Mouse (Mus musculus) forebrain, embryonic 13.5 days (tissue): ENCODE measurements around the gene Dip2c. TPM values are rescaled to one million over a fixed set of nuclear protein-coding genes. Genes with fewer than 3 reads are reported as not detected.

Experiments
- ATAC-seq: fragments of 200-750 bp; cut with Nextera tagmentation; 2 replicates; pipeline ENCODE4 v1.8.0; 2017
- H3K27ac ChIP-seq: fragments of 300-500 bp; sonication (generic); 2 replicates; pipeline ENCODE4 v1.5.1; 2015; ENCODE audit warnings: inconsistent platforms, mild to moderate bottlenecking, moderate library complexity
- H3K27me3 ChIP-seq: fragments of 300-500 bp; sonication (generic); 2 replicates; pipeline ENCODE4 v1.6.1; 2015; ENCODE audit warnings: mild to moderate bottlenecking, inconsistent platforms
- H3K36me3 ChIP-seq: fragments of 300-500 bp; sonication (generic); 2 replicates; pipeline ENCODE4 v1.6.1; 2015; ENCODE audit warnings: mild to moderate bottlenecking, inconsistent platforms; ENCODE audit not compliant: poor library complexity, severe bottlenecking
- H3K4me1 ChIP-seq: fragments of 300-500 bp; sonication (generic); 2 replicates; pipeline ENCODE4 v1.6.1; 2015; ENCODE audit warnings: inconsistent platforms
- H3K4me2 ChIP-seq: fragments of 300-500 bp; sonication (generic); 2 replicates; pipeline ENCODE4 v1.6.1; 2015; ENCODE audit warnings: inconsistent platforms, mild to moderate bottlenecking, moderate library complexity
- H3K4me3 ChIP-seq: fragments of 300-500 bp; sonication (generic); 2 replicates; pipeline ENCODE4 v1.5.1; 2015; ENCODE audit warnings: mild to moderate bottlenecking, inconsistent platforms
- H3K9ac ChIP-seq: fragments of 300-500 bp; sonication (generic); 2 replicates; pipeline ENCODE4 v1.6.1; 2015; ENCODE audit warnings: mild to moderate bottlenecking, inconsistent platforms
- H3K9me3 ChIP-seq: fragments of 300-500 bp; sonication (generic); replicated peaks from 2 replicates; pipeline ENCODE4 v1.6.1; 2016; ENCODE audit warnings: inconsistent platforms
- WGBS: fragments of 180-500 bp; shearing (Covaris S2); methylation state at CpG from one replicate; pipeline ENCODE4 v1.1.7; 2015; 5-methylcytosine and 5-hydroxymethylcytosine counted together
- polyA plus RNA-seq: library from polyadenylated mRNA; unstranded; fragments of >200 nt; fragmentation: Nextera tagmentation; extraction: Ambion mirVana; gene quantifications from 2 replicates; pipeline ENCODE4 v1.2.1, GENCODE M21; 2015

Gene Dip2c
- polyA plus RNA-seq, 1 experiment from 2014 or later: 7.2 TPM

DNA sequence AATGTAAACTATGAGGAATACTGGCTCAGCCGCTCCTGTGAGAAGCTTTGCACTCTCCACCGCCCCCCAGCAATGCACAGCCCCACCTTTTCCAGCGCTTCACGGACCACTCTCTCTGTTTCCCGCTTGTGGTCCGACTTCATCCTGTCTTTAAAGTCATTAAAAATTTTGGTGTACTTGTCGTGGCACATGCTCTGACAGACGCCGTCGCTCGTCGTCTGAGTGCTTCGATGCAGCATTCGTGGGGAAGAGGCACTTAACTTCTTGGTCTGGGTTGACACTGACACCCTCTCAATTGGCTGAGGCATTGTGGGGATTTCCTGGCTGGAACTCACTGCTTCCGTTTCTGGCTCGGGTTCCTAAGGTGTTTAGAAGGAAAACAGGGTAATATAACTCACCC lies 413.0 kb downstream of the Dip2c start:
- Histone ChIP-seq H3K36me3 (peaks cover 88% of the 10 kb centered on the region), H3K27me3 (no peaks in the 10 kb centered on the region), H3K4me3 (no peak overlapping the region), H3K9ac (no peak overlapping the region), H3K4me2 (no peak overlapping the region), H3K4me1 (no peaks in the 10 kb centered on the region), H3K9me3 (no peaks in the 10 kb centered on the region), H3K27ac (no peak overlapping the region)
- ATAC-seq: no peak
- 90% methylated on average over 16 of the region's 16 CpGs for WGBS

DNA sequence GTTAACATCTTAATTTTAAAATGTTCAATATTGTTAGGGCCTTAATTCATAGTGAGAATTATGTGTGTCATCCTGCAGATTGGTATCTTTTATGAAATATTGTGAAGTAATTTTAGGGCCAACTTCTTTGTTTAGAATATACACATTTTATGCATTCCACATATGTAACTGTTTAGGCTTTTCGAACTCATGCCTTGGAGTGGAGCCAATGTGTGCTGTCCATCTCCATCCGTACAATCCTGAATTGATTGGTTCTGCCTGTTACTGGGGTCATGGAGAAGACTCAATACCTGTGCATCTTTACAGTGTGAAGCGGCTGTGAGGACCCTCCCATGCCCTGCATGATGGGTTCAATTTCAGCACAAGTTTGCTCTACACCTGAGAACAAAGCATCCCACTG lies 416.5 kb downstream of the Dip2c start:
- H3K4me2 ChIP-seq: no peak overlapping the region
- no peak overlapping the region for H3K9ac ChIP-seq
- ATAC-seq: no peak
- peaks cover 88% of the 10 kb centered on the region for H3K36me3 ChIP-seq
- 96% methylated on average over 3 of the region's 3 CpGs for WGBS
- H3K9me3 ChIP-seq: no peaks in the 10 kb centered on the region
- H3K27ac ChIP-seq: no peak overlapping the region
- H3K4me1 ChIP-seq: no peaks in the 10 kb centered on the region
- no peak overlapping the region for H3K4me3 ChIP-seq
- H3K27me3 ChIP-seq: no peaks in the 10 kb centered on the region

DNA sequence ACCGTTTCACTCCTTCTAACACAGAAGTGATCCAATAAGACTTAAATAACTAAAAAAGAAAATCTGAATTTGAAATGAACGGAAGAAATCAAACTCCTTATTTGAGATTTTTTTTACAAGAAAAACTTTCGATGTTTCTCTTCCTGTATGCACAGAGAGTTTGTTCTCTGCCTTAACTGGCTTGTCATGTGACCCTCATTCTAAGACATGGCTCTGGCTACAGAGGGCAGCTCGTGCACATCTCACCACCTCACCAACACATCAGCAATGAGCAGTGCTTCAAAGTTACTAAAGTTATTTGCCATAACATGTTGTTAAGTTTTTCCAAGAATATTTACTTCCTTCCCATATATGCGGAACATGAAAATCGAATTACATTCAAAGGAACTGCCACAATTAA lies 418.3 kb downstream of the Dip2c start:
- Histone ChIP-seq H3K9me3 (no peaks in the 10 kb centered on the region), H3K4me1 (no peaks in the 10 kb centered on the region), H3K36me3 (peaks cover 75% of the 10 kb centered on the region), H3K9ac (no peak overlapping the region), H3K4me3 (no peak overlapping the region), H3K4me2 (no peak overlapping the region), H3K27me3 (no peaks in the 10 kb centered on the region), H3K27ac (no peak overlapping the region)
- ATAC-seq: no peak
- whole genome bisulfite sequencing: 95% methylated on average over 6 of the region's 6 CpGs

DNA sequence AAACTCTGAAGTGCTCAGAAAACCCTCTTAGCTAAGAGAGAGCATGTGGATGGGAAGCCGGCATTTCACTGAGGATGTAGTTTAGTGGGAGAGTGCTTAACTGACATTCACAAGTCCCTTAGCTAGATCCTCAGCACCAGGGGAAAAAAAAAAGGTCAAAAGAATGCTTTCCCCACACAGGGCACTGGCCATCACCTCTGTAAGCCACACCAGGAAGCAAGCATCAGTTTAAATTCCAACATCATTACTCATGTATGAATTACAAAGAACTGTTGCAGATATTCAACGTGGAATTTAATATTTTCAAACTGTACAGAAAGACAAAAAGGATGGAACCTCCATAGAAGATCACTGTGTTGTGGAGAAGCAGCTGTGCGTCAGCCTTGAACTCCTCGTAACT lies 419.1 kb downstream of the Dip2c start:
- no peak overlapping the region for H3K4me3 ChIP-seq
- ATAC-seq: no peak
- no peak overlapping the region for H3K9ac ChIP-seq
- no peaks in the 10 kb centered on the region for H3K27me3 ChIP-seq
- H3K9me3 ChIP-seq: no peaks in the 10 kb centered on the region
- H3K4me2 ChIP-seq: no peak overlapping the region
- whole genome bisulfite sequencing: 95% methylated on average over 4 of the region's 4 CpGs
- no peak overlapping the region for H3K27ac ChIP-seq
- peaks cover 69% of the 10 kb centered on the region for H3K36me3 ChIP-seq
- H3K4me1 ChIP-seq: no peaks in the 10 kb centered on the region

DNA sequence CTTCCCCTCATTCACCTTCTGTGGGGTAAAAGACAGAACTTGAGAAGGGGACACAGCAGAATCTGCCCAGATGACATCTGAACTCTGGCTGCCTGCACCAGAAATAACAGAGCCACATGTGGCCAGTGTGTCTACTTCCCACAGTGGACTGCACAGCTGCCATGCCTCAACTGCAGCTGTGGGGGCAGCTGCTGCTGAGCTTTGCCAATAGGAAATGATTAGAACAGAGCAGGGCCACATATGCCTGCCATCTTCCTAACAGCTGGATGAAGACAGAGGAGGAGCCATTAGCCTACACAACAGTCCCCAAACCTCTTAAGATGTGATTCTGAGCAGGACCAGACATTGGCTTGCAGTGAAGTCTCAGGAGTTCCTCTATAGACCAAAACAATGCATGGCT lies 419.5 kb downstream of the Dip2c start:
- no peak overlapping the region for H3K9ac ChIP-seq
- no peak overlapping the region for H3K4me3 ChIP-seq
- no peak overlapping the region for H3K4me2 ChIP-seq
- no peak for ATAC-seq
- H3K27me3 ChIP-seq: no peaks in the 10 kb centered on the region
- peaks cover 65% of the 10 kb centered on the region for H3K36me3 ChIP-seq
- no peaks in the 10 kb centered on the region for H3K9me3 ChIP-seq
- no peak overlapping the region for H3K27ac ChIP-seq
- no peaks in the 10 kb centered on the region for H3K4me1 ChIP-seq

DNA sequence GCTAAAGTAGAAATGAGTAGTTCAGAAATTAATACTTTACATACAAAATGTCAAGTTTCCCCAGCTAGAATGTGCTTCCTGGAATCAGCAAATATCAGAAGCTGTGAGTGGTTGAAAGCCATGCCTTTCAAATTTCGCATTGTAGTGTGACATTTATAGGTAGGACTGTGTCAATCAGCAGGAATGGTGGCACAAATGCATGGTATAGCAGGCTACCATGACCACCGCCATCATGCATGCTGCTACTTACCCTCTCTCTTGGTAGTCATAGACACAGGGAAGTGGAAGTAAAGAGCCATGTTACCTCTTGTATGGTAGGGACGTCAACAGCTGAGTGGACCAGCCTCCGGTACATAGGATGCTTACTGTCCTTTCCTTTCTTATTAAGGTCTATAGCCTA lies 421.0 kb downstream of the Dip2c start:
- Histone ChIP-seq H3K9ac (no peak overlapping the region), H3K4me1 (no peaks in the 10 kb centered on the region), H3K27ac (no peak overlapping the region), H3K9me3 (no peaks in the 10 kb centered on the region), H3K27me3 (no peaks in the 10 kb centered on the region), H3K4me3 (no peak overlapping the region), H3K36me3 (peaks cover 51% of the 10 kb centered on the region), H3K4me2 (no peak overlapping the region)
- ATAC-seq: no peak
- WGBS: 95% methylated on average over 4 of the region's 4 CpGs

DNA sequence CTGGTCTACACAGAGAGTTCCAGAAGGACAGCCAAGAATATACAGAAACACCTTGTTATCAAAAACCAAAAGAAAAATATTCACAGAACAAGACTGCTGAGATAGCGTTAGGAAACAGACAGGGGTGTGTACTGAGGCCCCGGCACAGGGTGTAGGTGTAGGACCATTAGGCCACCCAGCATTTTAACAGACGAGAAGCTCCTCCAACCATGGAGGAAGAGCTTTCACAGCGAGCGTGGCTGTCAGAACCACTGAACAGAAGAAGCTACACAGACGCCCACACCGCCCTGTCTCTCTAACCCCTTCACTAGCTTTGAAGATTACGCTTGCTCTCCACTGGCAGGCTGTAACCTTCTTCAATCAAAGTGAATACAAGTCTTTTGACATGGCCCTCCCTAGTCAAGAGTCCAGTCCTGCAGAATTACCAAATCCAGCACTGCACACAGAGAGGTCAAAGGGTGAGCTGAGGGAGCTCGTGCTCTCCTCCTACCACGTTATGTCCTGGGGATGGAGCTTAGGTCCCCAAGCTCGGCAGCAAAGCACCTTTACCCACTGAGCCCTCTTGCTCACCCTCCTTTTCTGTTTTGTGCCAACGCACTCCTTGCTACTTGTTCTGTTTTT lies 426.4 kb downstream of the Dip2c start:
- Histone ChIP-seq H3K4me3 (no peak overlapping the region), H3K36me3 (peaks cover 12% of the 10 kb centered on the region), H3K9me3 (no peaks in the 10 kb centered on the region), H3K27ac (no peak overlapping the region), H3K4me1 (no peaks in the 10 kb centered on the region), H3K4me2 (no peak overlapping the region), H3K9ac (no peak overlapping the region), H3K27me3 (no peaks in the 10 kb centered on the region)
- 89% methylated on average over 12 of the region's 12 CpGs for WGBS
- no peak for ATAC-seq

DNA sequence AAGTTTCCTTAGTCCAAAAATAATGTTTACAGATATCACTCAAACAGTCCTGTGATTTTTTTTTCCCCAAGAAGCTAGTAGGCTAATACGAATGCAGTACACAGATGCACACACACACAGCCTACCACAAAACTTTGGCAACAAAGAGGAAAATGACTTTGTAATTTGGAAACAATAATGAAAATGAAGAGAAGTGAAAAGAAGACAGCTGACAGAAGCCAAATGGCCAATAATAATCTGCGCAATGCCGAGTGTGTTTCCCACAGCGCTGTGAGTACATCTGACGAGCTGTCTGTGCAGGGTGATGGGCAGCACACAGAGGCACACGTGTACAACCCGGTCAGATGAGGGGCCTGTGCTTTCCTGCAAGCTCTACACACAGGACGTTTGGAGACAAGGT lies 430.4 kb downstream of the Dip2c start:
- H3K9me3 ChIP-seq: no peaks in the 10 kb centered on the region
- H3K9ac ChIP-seq: no peak overlapping the region
- H3K36me3 ChIP-seq: peaks cover 17% of the 10 kb centered on the region; the same call in 1 of the 2 replicates
- H3K27ac ChIP-seq: no peak overlapping the region
- no peak overlapping the region for H3K4me3 ChIP-seq
- H3K4me2 ChIP-seq: no peak overlapping the region
- no peak for ATAC-seq
- H3K4me1 ChIP-seq: no peaks in the 10 kb centered on the region
- WGBS: 89% methylated on average over 8 of the region's 8 CpGs
- H3K27me3 ChIP-seq: no peaks in the 10 kb centered on the region

DNA sequence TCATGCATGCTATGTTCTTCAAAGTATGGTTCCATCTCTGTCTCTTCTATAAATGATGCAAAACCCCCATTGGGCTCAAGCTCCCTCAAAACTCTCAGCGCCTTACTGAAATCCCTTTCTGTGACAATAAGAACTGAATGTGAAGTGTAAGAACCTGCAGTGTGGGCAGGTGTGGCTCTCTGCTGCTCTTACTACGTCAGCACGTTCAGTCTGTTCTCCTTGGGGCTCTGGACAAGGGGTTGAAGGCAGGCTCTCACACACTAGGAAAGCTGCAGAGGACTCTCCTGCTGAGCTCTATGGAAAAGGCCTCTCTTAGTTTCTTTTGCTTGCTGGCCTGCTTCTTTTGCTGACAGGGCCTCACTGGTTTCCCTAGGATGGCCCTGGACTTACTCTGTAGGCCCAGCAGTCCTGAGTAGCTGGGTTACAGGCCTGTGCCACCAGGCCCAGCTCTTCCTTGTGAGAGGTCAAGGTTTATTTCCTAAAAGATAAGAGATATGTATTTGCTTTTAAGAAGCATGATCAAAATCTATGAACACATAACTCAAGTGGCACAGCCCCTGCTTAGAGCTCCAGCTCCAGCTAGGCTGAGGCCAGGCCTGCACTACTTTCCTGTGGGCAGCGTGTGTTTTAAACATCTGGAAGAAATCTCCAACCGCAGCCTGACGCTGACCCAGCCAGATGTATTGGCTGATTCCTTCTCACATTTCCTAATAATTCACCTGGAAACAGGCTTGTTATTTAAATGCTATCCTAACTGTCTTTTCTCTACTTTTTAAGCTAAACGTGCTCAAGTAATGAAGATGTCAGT lies 432.3 kb downstream of the Dip2c start:
- Histone ChIP-seq H3K4me1 (no peaks in the 10 kb centered on the region), H3K4me2 (no peak overlapping the region), H3K27me3 (no peaks in the 10 kb centered on the region), H3K27ac (no peak overlapping the region), H3K4me3 (no peak overlapping the region), H3K36me3 (peaks cover 20% of the 10 kb centered on the region; the same call in 1 of the 2 replicates), H3K9ac (no peak overlapping the region), H3K9me3 (no peaks in the 10 kb centered on the region)
- ATAC-seq: no peak
- WGBS: 93% methylated on average over 7 of the region's 7 CpGs

DNA sequence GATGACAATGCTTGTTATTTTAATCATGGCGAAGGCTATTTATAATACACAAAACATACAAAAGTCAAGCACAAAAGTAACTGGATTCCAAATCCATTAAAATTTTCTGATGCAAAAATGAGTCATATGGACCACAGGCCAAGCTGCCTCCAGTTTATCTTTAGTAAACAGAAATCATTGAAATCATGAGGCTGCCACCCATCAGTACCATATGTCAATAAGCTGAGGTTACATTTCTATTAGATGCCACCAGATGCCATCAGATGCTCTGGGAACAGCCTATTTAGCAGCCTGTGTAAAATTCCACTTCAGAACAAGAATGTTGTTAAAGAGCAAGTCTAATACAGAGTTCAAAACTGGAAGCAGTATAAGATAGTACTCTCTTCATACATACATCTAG lies 436.1 kb downstream of the Dip2c start:
- Histone ChIP-seq H3K27me3 (no peaks in the 10 kb centered on the region), H3K4me3 (no peak overlapping the region), H3K9ac (no peak overlapping the region), H3K27ac (no peak overlapping the region), H3K9me3 (no peaks in the 10 kb centered on the region), H3K36me3 (peaks cover 25% of the 10 kb centered on the region), H3K4me1 (no peaks in the 10 kb centered on the region), H3K4me2 (no peak overlapping the region)
- no peak for ATAC-seq
- WGBS: 98% methylated on average over 1 of the region's 1 CpGs

DNA sequence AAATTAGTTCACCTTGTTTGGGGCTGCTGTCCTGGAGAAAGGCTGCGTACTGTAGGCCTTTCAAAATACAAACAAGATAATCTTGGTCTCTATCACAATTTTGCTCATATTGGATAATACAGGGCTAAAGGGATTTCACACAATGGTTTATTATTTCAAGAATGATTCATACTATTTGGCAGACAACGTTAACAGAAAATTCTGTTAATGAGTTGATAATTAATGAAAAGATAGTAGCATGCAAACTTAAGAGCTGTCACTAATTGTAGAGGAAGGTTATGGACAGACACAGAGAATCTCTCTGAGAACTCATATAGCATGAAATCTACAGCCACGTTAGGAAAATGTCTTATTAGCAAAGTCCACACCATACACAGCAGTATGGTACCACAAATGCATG lies 436.6 kb downstream of the Dip2c start:
- no peaks in the 10 kb centered on the region for H3K27me3 ChIP-seq
- 82% methylated on average over 3 of the region's 3 CpGs for WGBS
- H3K4me1 ChIP-seq: no peaks in the 10 kb centered on the region
- ATAC-seq: no peak
- H3K36me3 ChIP-seq: peaks cover 25% of the 10 kb centered on the region
- no peak overlapping the region for H3K4me3 ChIP-seq
- H3K27ac ChIP-seq: no peak overlapping the region
- H3K9me3 ChIP-seq: no peaks in the 10 kb centered on the region
- H3K4me2 ChIP-seq: no peak overlapping the region
- no peak overlapping the region for H3K9ac ChIP-seq

DNA sequence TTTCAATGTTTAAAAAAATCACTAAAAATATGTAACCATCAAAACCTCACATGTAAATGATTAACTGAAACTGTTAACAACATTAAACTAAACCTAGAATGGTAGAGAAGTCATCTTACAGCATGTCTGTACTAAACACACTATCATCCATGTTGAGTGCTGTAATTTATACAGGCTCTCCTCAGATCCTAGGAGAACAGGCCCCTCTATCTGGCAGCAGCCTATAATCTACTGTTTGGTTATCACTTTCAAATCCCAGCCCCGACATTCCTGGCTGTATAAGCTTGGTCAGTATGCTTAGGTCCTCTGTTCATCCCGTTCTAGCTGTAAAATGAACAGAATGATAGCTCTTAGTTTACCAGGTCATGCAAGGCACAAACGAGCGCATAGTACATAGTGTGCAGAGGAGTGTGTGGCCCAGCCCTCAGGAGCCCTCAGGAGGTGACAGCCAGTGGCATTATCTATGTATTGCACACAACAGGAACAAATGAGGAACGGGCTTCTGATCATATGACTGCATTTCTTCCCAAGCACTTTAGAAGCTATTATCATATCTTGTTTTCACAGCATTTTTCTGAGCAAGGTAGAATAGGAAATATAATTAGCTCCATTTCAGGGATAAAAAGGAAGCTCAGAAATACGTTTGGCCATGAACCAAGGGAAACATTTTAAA lies 437.3 kb downstream of the Dip2c start:
- WGBS: 81% methylated on average over 6 of the region's 6 CpGs
- Histone ChIP-seq H3K9me3 (no peaks in the 10 kb centered on the region), H3K4me3 (no peak overlapping the region), H3K4me2 (no peak overlapping the region), H3K4me1 (no peaks in the 10 kb centered on the region), H3K27me3 (no peaks in the 10 kb centered on the region), H3K9ac (no peak overlapping the region), H3K36me3 (peaks cover 21% of the 10 kb centered on the region), H3K27ac (no peak overlapping the region)
- ATAC-seq: 0 out of 2 replicates have a peak, but pooled peaks have one; percentile 41
